Mouse (Mus musculus) heart, embryonic 11.5 days (tissue): ENCODE measurements at regions not wholly inside any gene's neighbourhood (a gene's known extent, or its start where the extent isn't known, plus 50 kb on each side); places are given as distances from the start of the nearest gene placed in this dataset.

ENCODE experiments used
- ATAC-seq: fragments of 200-750 bp; cut with Nextera tagmentation; replicated peaks from 2 replicates; pipeline ENCODE4 v1.8.0; 2017; ENCODE audit warnings: moderate library complexity; ENCODE audit not compliant: insufficient number of reproducible peaks, low FRiP score, low TSS enrichment
- H3K27ac ChIP-seq: fragments of 300-500 bp; sonication (generic); 2 replicates; pipeline ENCODE4 v1.5.1; 2014; ENCODE audit warnings: mild to moderate bottlenecking, low read depth, low read length
- H3K27me3 ChIP-seq: fragments of 300-500 bp; sonication (generic); 2 replicates; pipeline ENCODE4 v1.6.1; 2014; ENCODE audit warnings: mild to moderate bottlenecking, low read length, mixed read lengths; ENCODE audit not compliant: control insufficient read depth, insufficient read depth
- H3K36me3 ChIP-seq: fragments of 300-500 bp; sonication (generic); 2 replicates; pipeline ENCODE4 v1.6.1; 2014; ENCODE audit warnings: mild to moderate bottlenecking, low read length, moderate library complexity, mixed read lengths; ENCODE audit not compliant: control insufficient read depth, insufficient read depth
- H3K4me1 ChIP-seq: fragments of 300-500 bp; sonication (generic); 2 replicates; pipeline ENCODE4 v1.6.1; 2014; ENCODE audit warnings: low read length; ENCODE audit not compliant: control insufficient read depth, insufficient read depth
- H3K4me2 ChIP-seq: fragments of 300-500 bp; sonication (generic); 2 replicates; pipeline ENCODE4 v1.6.1; 2014; ENCODE audit warnings: mild to moderate bottlenecking, moderate library complexity
- H3K4me3 ChIP-seq: fragments of 300-500 bp; sonication (generic); 2 replicates; pipeline ENCODE4 v1.5.1; 2014; ENCODE audit warnings: low read depth, low read length
- H3K9ac ChIP-seq: fragments of 300-500 bp; sonication (generic); 2 replicates; pipeline ENCODE4 v1.6.1; 2014; ENCODE audit warnings: mild to moderate bottlenecking, low read depth, low read length, moderate library complexity
- H3K9me3 ChIP-seq: fragments of 300-500 bp; sonication (generic); replicated peaks from 2 replicates; pipeline ENCODE4 v1.6.1; 2016; ENCODE audit warnings: low read length; ENCODE audit not compliant: control insufficient read depth
- WGBS: fragments of 180-500 bp; shearing (Covaris S2); extraction: QIAGEN DNeasy Blood & Tissue Kit; methylation state at CpG from one replicate; pipeline ENCODE4 v1.1.7; 2014; ENCODE audit not compliant: insufficient replicate concordance; 5-methylcytosine and 5-hydroxymethylcytosine counted together

GRCm38 (mm10) chr14:31910809-31911208, 80.4 kb upstream of the Ankrd28 start:
- Histone ChIP-seq H3K27me3 (no peaks in the 10 kb centered on the region), H3K4me2 (no peak overlapping the region), H3K4me1 (no peaks in the 10 kb centered on the region), H3K36me3 (no peaks in the 10 kb centered on the region), H3K27ac (no peak overlapping the region), H3K9me3 (no peaks in the 10 kb centered on the region), H3K9ac (no peak overlapping the region), H3K4me3 (no peak overlapping the region)
- no peak for ATAC-seq
- 83% methylated on average over 2 of the region's 2 CpGs for WGBS

DNA sequence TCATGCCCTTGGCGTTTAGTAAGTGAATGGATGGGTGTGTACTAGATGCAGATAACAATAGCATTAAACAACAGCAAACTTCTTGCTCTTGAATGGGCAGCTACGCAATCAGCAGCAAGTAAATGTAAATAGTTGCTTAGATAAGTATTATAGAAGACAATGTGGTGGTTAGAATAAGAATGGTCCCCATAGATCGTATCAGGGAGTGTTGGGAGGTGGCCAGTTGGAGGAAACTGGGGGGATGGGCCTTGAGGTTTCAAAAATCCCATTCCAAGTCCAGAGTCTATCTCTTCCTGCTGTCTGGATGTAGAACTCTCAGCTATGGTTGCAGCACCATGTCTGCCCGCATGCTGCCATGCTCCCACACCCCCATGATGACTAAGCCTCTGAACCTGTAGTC, 88.0 kb upstream of the Ankrd28 start:
- 85% methylated on average over 4 of the region's 4 CpGs for WGBS
- H3K36me3 ChIP-seq, result no peaks in the 10 kb centered on the region
- no peak overlapping the region for H3K4me3 ChIP-seq
- no peaks in the 10 kb centered on the region for H3K27me3 ChIP-seq
- no peak overlapping the region for H3K4me2 ChIP-seq
- no peak overlapping the region for H3K9ac ChIP-seq
- no peak overlapping the region for H3K27ac ChIP-seq
- no peak for ATAC-seq
- H3K4me1 ChIP-seq, result no peaks in the 10 kb centered on the region
- no peaks in the 10 kb centered on the region; the same call in 1 of the 2 replicates for H3K9me3 ChIP-seq

DNA sequence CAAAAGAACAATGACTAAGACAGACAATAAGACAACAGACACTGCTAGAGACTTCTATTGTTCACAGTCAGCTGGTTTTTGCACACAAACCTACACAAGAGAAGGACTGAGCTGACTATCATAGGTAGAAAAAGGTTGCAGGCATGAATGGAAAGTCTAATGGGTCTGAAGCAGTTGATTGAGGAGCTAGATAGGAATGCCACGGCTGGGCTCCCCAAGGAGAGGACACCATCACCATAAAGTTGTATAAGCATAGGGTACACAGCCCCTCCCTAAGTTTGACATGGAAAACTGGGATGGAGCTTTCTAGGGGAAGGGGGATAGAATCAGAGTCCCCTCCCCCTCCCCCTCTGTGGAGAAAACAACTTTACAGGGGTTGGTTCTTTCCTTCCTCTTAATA, 88.5 kb upstream of the Ankrd28 start:
- no peak overlapping the region for H3K9ac ChIP-seq
- no peak overlapping the region for H3K27ac ChIP-seq
- WGBS, result 92% methylated on average over 1 of the region's 1 CpGs
- no peak overlapping the region for H3K4me3 ChIP-seq
- no peaks in the 10 kb centered on the region; the same call in 1 of the 2 replicates for H3K9me3 ChIP-seq
- no peaks in the 10 kb centered on the region for H3K36me3 ChIP-seq
- no peaks in the 10 kb centered on the region for H3K4me1 ChIP-seq
- no peak for ATAC-seq
- H3K27me3 ChIP-seq, result no peaks in the 10 kb centered on the region
- H3K4me2 ChIP-seq, result no peak overlapping the region

- H3K9ac ChIP-seq, result no peak overlapping the region
- H3K4me2 ChIP-seq, result no peak overlapping the region
- 48% methylated on average over 12 of the region's 12 CpGs for WGBS
- H3K36me3 ChIP-seq, result no peaks in the 10 kb centered on the region
- H3K4me3 ChIP-seq, result no peak overlapping the region
- no peak for ATAC-seq
- H3K27ac ChIP-seq, result no peak overlapping the region
- no peaks in the 10 kb centered on the region; the same call in 1 of the 2 replicates for H3K9me3 ChIP-seq
- peaks cover 12% of the 10 kb centered on the region for H3K4me1 ChIP-seq
- no peaks in the 10 kb centered on the region for H3K27me3 ChIP-seq
These were observed 98.8 kb upstream of the Ankrd28 start for GRCm38 (mm10) chr14:31929161-31929707.

- H3K4me2 ChIP-seq, result 0 out of 2 replicates have a peak overlapping the region, but pooled peaks have one; percentile 3
- no peak overlapping the region for H3K9ac ChIP-seq
- 0 out of 2 replicates have a peak, but pooled peaks have one; percentile 47 for ATAC-seq
- no peaks in the 10 kb centered on the region for H3K36me3 ChIP-seq
- no peak overlapping the region for H3K4me3 ChIP-seq
- WGBS, result 57% methylated on average over 9 of the region's 9 CpGs
- peak overlapping the region; percentile 68 for H3K27ac ChIP-seq
- H3K4me1 ChIP-seq, result peaks cover 12% of the 10 kb centered on the region
- no peaks in the 10 kb centered on the region for H3K27me3 ChIP-seq
- no peaks in the 10 kb centered on the region; the same call in 1 of the 2 replicates for H3K9me3 ChIP-seq
These were observed 98.4 kb upstream of the Galnt15 start for GRCm38 (mm10) chr14:31930367-31930766.

DNA sequence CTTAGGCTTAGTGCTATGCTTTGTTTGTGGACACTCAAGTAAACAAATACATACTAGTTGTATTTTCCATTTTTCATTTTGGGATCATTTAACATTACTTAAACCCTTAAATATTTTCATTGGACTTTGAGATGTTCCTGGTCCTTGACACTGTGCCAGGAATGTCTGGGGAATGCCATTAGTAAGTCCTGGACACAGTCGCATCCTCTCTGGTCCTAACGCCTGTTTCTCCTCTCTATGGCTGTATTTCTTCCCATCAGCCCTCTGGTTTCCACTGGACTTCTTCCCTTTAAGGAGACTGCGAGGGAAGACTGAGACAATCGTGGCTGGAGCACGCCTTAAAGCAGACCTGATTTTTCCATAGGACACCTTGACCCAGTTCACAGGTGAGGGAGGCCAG, 96.8 kb upstream of the Galnt15 start:
- Histone ChIP-seq H3K9me3 (no peaks in the 10 kb centered on the region; the same call in 1 of the 2 replicates), H3K36me3 (no peaks in the 10 kb centered on the region), H3K4me3 (no peak overlapping the region), H3K9ac (no peak overlapping the region), H3K27me3 (no peaks in the 10 kb centered on the region), H3K4me2 (no peak overlapping the region), H3K4me1 (peaks cover 12% of the 10 kb centered on the region), H3K27ac (no peak overlapping the region)
- WGBS, result 69% methylated on average over 5 of the region's 5 CpGs
- no peak for ATAC-seq

DNA sequence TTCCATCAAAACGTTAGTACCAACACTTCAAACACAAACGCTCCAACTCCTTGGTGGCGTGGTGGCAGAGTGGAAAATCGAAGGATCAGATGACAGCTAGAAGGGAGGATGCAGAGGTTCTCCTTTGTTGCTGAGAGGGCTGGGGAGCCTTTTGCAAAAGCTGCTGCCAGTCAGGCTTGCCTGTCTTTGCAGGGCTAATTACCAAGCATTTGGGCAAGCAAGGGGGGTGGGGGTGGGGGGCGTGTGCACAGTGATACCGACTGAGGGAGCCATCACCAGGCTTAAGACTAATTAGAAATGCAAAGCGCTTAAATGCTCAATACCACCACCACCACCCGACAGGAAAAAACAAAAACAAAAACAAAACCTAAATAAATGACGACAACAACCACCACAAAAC, 95.3 kb upstream of the Galnt15 start:
- Histone ChIP-seq H3K9me3 (no peaks in the 10 kb centered on the region), H3K4me1 (peaks cover 12% of the 10 kb centered on the region), H3K4me3 (peak overlapping the region; percentile 49), H3K27me3 (no peaks in the 10 kb centered on the region), H3K9ac (peak overlapping the region; percentile 63), H3K36me3 (no peaks in the 10 kb centered on the region), H3K27ac (no peak overlapping the region), H3K4me2 (peak overlapping the region; percentile 74)
- ATAC-seq, result no peak
- 8% methylated on average over 9 of the region's 9 CpGs for WGBS

GRCm38 (mm10) chr14:31933841-31934271, 94.9 kb upstream of the Galnt15 start:
- no peak overlapping the region for H3K27ac ChIP-seq
- 2% methylated on average over 13 of the region's 13 CpGs for WGBS
- no peaks in the 10 kb centered on the region for H3K27me3 ChIP-seq
- peak overlapping the region; percentile 63 for H3K9ac ChIP-seq
- peak overlapping the region; percentile 74 for H3K4me2 ChIP-seq
- H3K36me3 ChIP-seq, result no peaks in the 10 kb centered on the region
- H3K9me3 ChIP-seq, result no peaks in the 10 kb centered on the region
- peak overlapping the region; percentile 49 for H3K4me3 ChIP-seq
- H3K4me1 ChIP-seq, result peaks cover 12% of the 10 kb centered on the region
- ATAC-seq, result peak; percentile 43; the same call in 1 of the 2 replicates

DNA sequence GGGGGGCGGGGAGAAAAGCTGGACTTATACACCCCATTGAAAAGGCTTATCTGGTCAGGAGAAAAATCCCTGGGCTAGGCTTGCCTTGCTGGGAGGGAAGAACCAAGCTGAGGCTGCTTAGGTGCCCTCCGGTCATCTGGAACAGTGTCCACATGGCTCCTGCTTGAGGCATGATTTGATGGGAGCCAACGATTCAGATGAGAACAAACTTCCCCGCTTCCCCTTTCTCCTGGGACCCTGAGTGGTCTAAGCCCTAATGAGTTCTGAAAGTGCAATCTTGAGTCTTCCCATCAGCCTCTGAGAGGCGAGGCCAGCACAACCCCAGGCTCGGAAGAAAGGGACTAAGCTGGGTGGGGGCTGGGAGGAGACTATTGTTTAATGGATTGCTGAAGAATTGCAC, 94.5 kb upstream of the Galnt15 start:
- no peak overlapping the region for H3K27ac ChIP-seq
- WGBS, result 0% methylated on average over 5 of the region's 6 CpGs
- peak overlapping the region; percentile 74 for H3K4me2 ChIP-seq
- no peaks in the 10 kb centered on the region for H3K36me3 ChIP-seq
- peaks cover 12% of the 10 kb centered on the region for H3K4me1 ChIP-seq
- ATAC-seq, result 0 out of 2 replicates have a peak, but pooled peaks have one; percentile 3
- H3K9me3 ChIP-seq, result no peaks in the 10 kb centered on the region
- H3K9ac ChIP-seq, result peak overlapping the region; percentile 63
- peak overlapping the region; percentile 49 for H3K4me3 ChIP-seq
- no peaks in the 10 kb centered on the region for H3K27me3 ChIP-seq
